Mouse (Mus musculus) brain, embryonic 14.5 days (tissue): ENCODE results near the gene Aldh8a1. TPM values are rescaled to one million over a fixed set of nuclear protein-coding genes. Genes with fewer than 3 reads are reported as not detected.

Experiments
- DNase-seq: peaks from one replicate; pipeline ENCODE4 v3.0.0-alpha.2; 2011; ENCODE audit warnings: low read depth
- CTCF ChIP-seq: fragments of 200-500 bp; IDR thresholded peaks from 2 replicates; pipeline ENCODE4 v1.5.1; 2012; ENCODE audit warnings: inconsistent platforms, mild to moderate bottlenecking, moderate library complexity, borderline replicate concordance; ENCODE audit not compliant: insufficient read depth, insufficient read length; ENCODE audit errors: extremely low read depth
- POLR2A ChIP-seq: fragments of 200-500 bp; IDR thresholded peaks from 2 replicates; pipeline ENCODE4 v1.6.1; 2012; ENCODE audit warnings: mild to moderate bottlenecking, inconsistent platforms, borderline replicate concordance; ENCODE audit not compliant: poor library complexity, insufficient read depth, insufficient read length, severe bottlenecking; ENCODE audit errors: extremely low read depth
- polyA plus RNA-seq: library from polyadenylated mRNA; depleted of rRNA; stranded (reverse); fragments of >200 nt; gene quantifications from 2 replicates; pipeline ENCODE4 v1.2.3, GENCODE M21; 2012; rRNA removed

Aldh8a1 gene
- polyA plus RNA-seq, 1 experiment = 0.29 TPM

GRCm38 (mm10) chr10:21427996-21428395, 50.9 kb downstream of the Aldh8a1 start:
- TF ChIP-seq CTCF (no peak), POLR2A (no peak)
- DNase-seq = no peak

- DNase-seq = no peak
- TF ChIP-seq POLR2A = no peak
- no peak for TF ChIP-seq CTCF
Measured at GRCm38 (mm10) chr10:21439268-21439667, 62.2 kb downstream of the Aldh8a1 start.

- no peak for TF ChIP-seq CTCF
- no peak for TF ChIP-seq POLR2A
- DNase-seq = no peak
Measured at GRCm38 (mm10) chr10:21441020-21441419, 63.9 kb downstream of the Aldh8a1 start.

GRCm38 (mm10) chr10:21441690-21442089, 64.6 kb downstream of the Aldh8a1 start:
- no peak for DNase-seq
- TF ChIP-seq POLR2A (no peak), CTCF (no peak)

- peak; percentile 50 for DNase-seq
Measured at GRCm38 (mm10) chr10:21443646-21444324, 66.7 kb downstream of the Aldh8a1 start.

GRCm38 (mm10) chr10:21444410-21444809, 67.3 kb downstream of the Aldh8a1 start:
- no peak for DNase-seq
- TF ChIP-seq POLR2A = no peak
- no peak for TF ChIP-seq CTCF

More at GRCm38 (mm10) chr10:21443646-21444324, 66.7 kb downstream of the Aldh8a1 start:
- TF ChIP-seq POLR2A (no peak), CTCF (no peak)

Other genes starting within 250 kb of the Aldh8a1 start
- gene Myb, start 216.3 kb upstream of the Aldh8a1 start, polyA plus RNA-seq = 4.8 and 5.2 TPM in 2 replicates
- 42.9 and 56.6 TPM in 2 replicates for gene Hbs1l, start 81.3 kb upstream of the Aldh8a1 start, polyA plus RNA-seq
- not detected in 2 replicates for gene 1700020N01Rik, start 215.9 kb downstream of the Aldh8a1 start, polyA plus RNA-seq